Mouse (Mus musculus): ENCODE measurements around the gene Prim2. TPM values are rescaled to one million over a fixed set of nuclear protein-coding genes. Genes with fewer than 3 reads are reported as not detected.

The Prim2 gene
- polyA plus RNA-seq (2015; fragmentation: Nextera tagmentation; extraction: Ambion mirVana): 21.3 and 28.0 TPM in 2 replicates

- WGBS: under 1% methylated on average over 26 of the region's 26 CpGs
Measured at GRCm38 (mm10) chr1:33669708-33670141, at the start of gene Prim2. Gene Prim2 (minus strand): TSS chr1:33669795.

GRCm38 (mm10) chr1:33717636-33718035 lies 48.0 kb upstream of the Prim2 start:
- H3K9me3 ChIP-seq (replicated peaks): no peaks in the 10 kb centered on the region
- no peak overlapping the region for H3K27ac ChIP-seq (replicated peaks)
- ATAC-seq (ENCODE audit: low FRiP score): no peak
- no peak overlapping the region for H3K9ac ChIP-seq (replicated peaks)
- 89% methylated on average over 1 of the region's 1 CpGs for WGBS
- no peaks in the 10 kb centered on the region for H3K27me3 ChIP-seq (replicated peaks)
- H3K4me3 ChIP-seq (replicated peaks): no peak overlapping the region
- H3K4me2 ChIP-seq: no peak overlapping the region
- H3K36me3 ChIP-seq: no peaks in the 10 kb centered on the region
- peaks cover 16% of the 10 kb centered on the region for H3K4me1 ChIP-seq

More at GRCm38 (mm10) chr1:33669708-33670141, at the start of gene Prim2:
- peak; percentile 94 for ATAC-seq (ENCODE audit: low FRiP score)
- Histone ChIP-seq H3K9ac (replicated peaks) (peak within 1 kb of the TSS; percentile 68), H3K27me3 (replicated peaks) (no peaks in the 10 kb centered on the region), H3K36me3 (0 out of 2 replicates have a peak, but pooled peaks cover 10% of the 10 kb centered on the region), H3K27ac (replicated peaks) (peak within 1 kb of the TSS; percentile 95), H3K4me3 (replicated peaks) (peak within 1 kb of the TSS; percentile 80), H3K4me2 (peak within 1 kb of the TSS; percentile 81), H3K4me1 (peaks cover 8% of the 10 kb centered on the region), H3K9me3 (replicated peaks) (no peaks in the 10 kb centered on the region)

- Histone ChIP-seq H3K27me3 (replicated peaks) (no peaks in the 10 kb centered on the region), H3K4me1 (0 out of 2 replicates have a peak, but pooled peaks cover 4% of the 10 kb centered on the region), H3K36me3 (no peaks in the 10 kb centered on the region), H3K9ac (replicated peaks) (no peak overlapping the region), H3K9me3 (replicated peaks) (no peaks in the 10 kb centered on the region), H3K4me2 (peak overlapping the region; percentile 15; the same call in 1 of the 2 replicates), H3K27ac (replicated peaks) (no peak overlapping the region), H3K4me3 (replicated peaks) (no peak overlapping the region)
- ATAC-seq (ENCODE audit: low FRiP score): no peak
- WGBS: 6% methylated on average over 10 of the region's 10 CpGs
Measured at GRCm38 (mm10) chr1:33714796-33715195, 45.2 kb upstream of the Prim2 start.

GRCm38 (mm10) chr1:33712026-33712425 lies 42.4 kb upstream of the Prim2 start:
- H3K9me3 ChIP-seq (replicated peaks): no peaks in the 10 kb centered on the region
- no peak overlapping the region for H3K27ac ChIP-seq (replicated peaks)
- H3K4me3 ChIP-seq (replicated peaks): no peak overlapping the region
- H3K27me3 ChIP-seq (replicated peaks): no peaks in the 10 kb centered on the region
- ATAC-seq (ENCODE audit: low FRiP score): no peak
- H3K36me3 ChIP-seq: no peaks in the 10 kb centered on the region
- no peaks in the 10 kb centered on the region for H3K4me1 ChIP-seq
- no peak overlapping the region for H3K4me2 ChIP-seq
- WGBS: 85% methylated on average over 5 of the region's 5 CpGs
- H3K9ac ChIP-seq (replicated peaks): no peak overlapping the region

DNA sequence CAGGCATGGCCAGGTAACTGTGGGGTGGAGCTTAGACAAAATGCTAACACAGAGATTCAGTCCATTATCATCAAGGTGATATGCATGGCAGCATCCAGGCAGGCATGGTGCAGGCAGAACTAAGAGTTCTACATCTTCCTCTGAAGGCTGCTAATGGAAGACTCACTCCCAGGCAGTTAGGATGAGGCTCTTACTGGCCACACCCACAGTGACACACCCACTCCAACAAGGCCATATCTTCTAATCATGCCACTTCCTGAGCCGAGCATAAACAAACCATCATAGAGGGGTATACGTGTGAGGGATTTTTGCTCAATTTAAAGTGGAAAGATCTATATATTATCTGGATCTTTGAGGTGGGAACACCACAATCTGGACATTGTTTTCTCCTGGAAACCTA lies 40.0 kb upstream of the Prim2 start:
- Histone ChIP-seq H3K4me2 (no peak overlapping the region), H3K27me3 (replicated peaks) (no peaks in the 10 kb centered on the region), H3K4me1 (no peaks in the 10 kb centered on the region), H3K27ac (replicated peaks) (no peak overlapping the region), H3K36me3 (no peaks in the 10 kb centered on the region), H3K9ac (replicated peaks) (no peak overlapping the region), H3K4me3 (replicated peaks) (no peak overlapping the region), H3K9me3 (replicated peaks) (no peaks in the 10 kb centered on the region)
- WGBS: 79% methylated on average over 2 of the region's 2 CpGs
- ATAC-seq (ENCODE audit: low FRiP score): no peak

DNA sequence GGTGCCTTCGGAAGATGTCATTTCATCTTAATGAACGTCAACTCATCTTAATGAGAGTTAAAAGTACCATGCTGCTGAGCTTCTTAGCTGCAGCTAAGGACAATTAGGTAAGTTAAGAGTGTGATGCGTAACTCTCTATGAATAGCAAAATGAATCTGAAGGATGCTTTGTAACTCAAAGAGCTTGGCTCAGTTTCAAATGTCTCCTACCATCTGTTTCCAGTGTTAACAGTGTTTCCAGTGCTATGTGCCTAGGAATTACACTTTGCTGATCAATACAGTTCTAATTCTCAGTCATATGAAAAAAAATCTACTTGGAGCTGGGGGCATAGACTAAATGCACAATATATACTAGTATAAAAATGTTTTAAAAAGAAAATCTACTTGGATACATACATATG lies 31.6 kb upstream of the Prim2 start:
- WGBS: 78% methylated on average over 3 of the region's 3 CpGs
- H3K27me3 ChIP-seq (replicated peaks): no peaks in the 10 kb centered on the region
- no peak overlapping the region for H3K9ac ChIP-seq (replicated peaks)
- no peak overlapping the region for H3K4me2 ChIP-seq
- no peaks in the 10 kb centered on the region for H3K36me3 ChIP-seq
- ATAC-seq (ENCODE audit: low FRiP score): no peak
- H3K4me3 ChIP-seq (replicated peaks): no peak overlapping the region
- H3K27ac ChIP-seq (replicated peaks): no peak overlapping the region
- H3K9me3 ChIP-seq (replicated peaks): no peaks in the 10 kb centered on the region
- H3K4me1 ChIP-seq: no peaks in the 10 kb centered on the region

DNA sequence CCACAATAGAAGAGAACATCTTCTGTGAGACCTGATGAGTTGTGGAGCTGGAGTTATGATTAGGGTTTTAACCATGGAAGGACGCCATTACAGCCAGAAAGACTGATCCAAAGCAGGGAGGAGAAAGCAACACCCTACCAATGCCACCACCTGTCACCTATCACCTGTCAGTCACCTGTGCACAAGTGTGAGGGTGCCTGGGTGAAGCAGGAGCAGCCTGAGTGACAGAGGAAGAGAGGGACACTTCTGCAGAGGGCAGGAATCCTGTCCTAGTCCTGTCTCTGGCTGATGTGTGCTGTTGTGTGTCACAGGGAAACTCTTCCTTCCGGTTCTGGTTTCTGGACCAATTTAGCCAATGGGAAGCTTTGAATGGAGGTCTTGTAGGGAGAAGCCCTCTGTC lies 26.4 kb upstream of the Prim2 start:
- Histone ChIP-seq H3K27ac (replicated peaks) (no peak overlapping the region), H3K36me3 (no peaks in the 10 kb centered on the region), H3K4me3 (replicated peaks) (no peak overlapping the region), H3K9me3 (replicated peaks) (no peaks in the 10 kb centered on the region), H3K9ac (replicated peaks) (no peak overlapping the region), H3K27me3 (replicated peaks) (no peaks in the 10 kb centered on the region), H3K4me1 (no peaks in the 10 kb centered on the region), H3K4me2 (no peak overlapping the region)
- no peak for ATAC-seq (ENCODE audit: low FRiP score)
- WGBS: 84% methylated on average over 2 of the region's 2 CpGs

GRCm38 (mm10) chr1:33693893-33694292 lies 24.3 kb upstream of the Prim2 start:
- Histone ChIP-seq H3K27ac (replicated peaks) (no peak overlapping the region), H3K36me3 (no peaks in the 10 kb centered on the region), H3K9ac (replicated peaks) (no peak overlapping the region), H3K4me1 (no peaks in the 10 kb centered on the region), H3K9me3 (replicated peaks) (no peaks in the 10 kb centered on the region), H3K4me3 (replicated peaks) (no peak overlapping the region), H3K27me3 (replicated peaks) (no peaks in the 10 kb centered on the region), H3K4me2 (no peak overlapping the region)
- WGBS: 77% methylated on average over 3 of the region's 3 CpGs
- no peak for ATAC-seq (ENCODE audit: low FRiP score)

GRCm38 (mm10) chr1:33690087-33690448 lies 20.5 kb upstream of the Prim2 start:
- WGBS: 53% methylated on average over 4 of the region's 4 CpGs
- H3K27ac ChIP-seq (replicated peaks): no peak overlapping the region

GRCm38 (mm10) chr1:33689446-33690086 lies 20.0 kb upstream of the Prim2 start:
- no peak overlapping the region for H3K4me3 ChIP-seq (replicated peaks)
- no peak overlapping the region for H3K9ac ChIP-seq (replicated peaks)
- no peak overlapping the region for H3K4me2 ChIP-seq
- no peak overlapping the region for H3K27ac ChIP-seq (replicated peaks)
- no peaks in the 10 kb centered on the region for H3K36me3 ChIP-seq
- H3K4me1 ChIP-seq: no peaks in the 10 kb centered on the region
- no peaks in the 10 kb centered on the region for H3K9me3 ChIP-seq (replicated peaks)
- ATAC-seq (ENCODE audit: low FRiP score): no peak
- H3K27me3 ChIP-seq (replicated peaks): no peaks in the 10 kb centered on the region
- 85% methylated on average over 8 of the region's 8 CpGs for WGBS

More at GRCm38 (mm10) chr1:33690087-33690448, 20.5 kb upstream of the Prim2 start:
- no peak overlapping the region for H3K4me3 ChIP-seq (replicated peaks)
- no peaks in the 10 kb centered on the region for H3K9me3 ChIP-seq (replicated peaks)
- no peaks in the 10 kb centered on the region for H3K27me3 ChIP-seq (replicated peaks)
- H3K4me2 ChIP-seq: no peak overlapping the region
- no peaks in the 10 kb centered on the region for H3K36me3 ChIP-seq
- H3K4me1 ChIP-seq: no peaks in the 10 kb centered on the region
- H3K9ac ChIP-seq (replicated peaks): no peak overlapping the region
- no peak for ATAC-seq (ENCODE audit: low FRiP score)

GRCm38 (mm10) chr1:33688810-33689209 lies 19.2 kb upstream of the Prim2 start:
- no peak overlapping the region for H3K4me2 ChIP-seq
- H3K4me3 ChIP-seq (replicated peaks): no peak overlapping the region
- H3K9ac ChIP-seq (replicated peaks): no peak overlapping the region
- no peak overlapping the region for H3K27ac ChIP-seq (replicated peaks)
- H3K4me1 ChIP-seq: no peaks in the 10 kb centered on the region
- H3K36me3 ChIP-seq: no peaks in the 10 kb centered on the region
- ATAC-seq (ENCODE audit: low FRiP score): no peak
- H3K9me3 ChIP-seq (replicated peaks): no peaks in the 10 kb centered on the region
- no peaks in the 10 kb centered on the region for H3K27me3 ChIP-seq (replicated peaks)
- 83% methylated on average over 2 of the region's 2 CpGs for WGBS

DNA sequence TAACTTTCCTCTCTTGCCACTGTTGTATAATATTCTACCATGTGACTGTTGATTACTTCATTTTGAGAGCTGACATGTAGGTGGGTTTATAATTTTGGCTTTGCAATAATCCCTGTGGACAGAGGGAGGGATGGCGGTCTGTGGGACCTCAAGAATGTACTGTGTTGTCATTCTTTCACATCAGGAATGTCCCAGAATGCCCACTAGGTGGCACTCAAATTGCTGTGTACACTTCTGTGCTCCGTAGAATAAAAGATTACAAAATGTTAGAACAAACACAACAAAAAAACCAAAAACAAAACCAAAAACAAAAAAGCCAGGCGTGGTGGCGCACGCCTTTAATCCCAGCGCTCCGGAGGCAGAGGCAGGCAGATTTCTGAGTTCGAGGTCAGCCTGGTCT lies 14.9 kb upstream of the Prim2 start:
- H3K4me2 ChIP-seq: no peak overlapping the region
- no peaks in the 10 kb centered on the region for H3K36me3 ChIP-seq
- no peaks in the 10 kb centered on the region for H3K9me3 ChIP-seq (replicated peaks)
- H3K4me1 ChIP-seq: no peaks in the 10 kb centered on the region
- 67% methylated on average over 8 of the region's 8 CpGs for WGBS
- no peak for ATAC-seq (ENCODE audit: low FRiP score)
- H3K4me3 ChIP-seq (replicated peaks): no peak overlapping the region
- no peak overlapping the region for H3K27ac ChIP-seq (replicated peaks)
- no peaks in the 10 kb centered on the region for H3K27me3 ChIP-seq (replicated peaks)
- no peak overlapping the region for H3K9ac ChIP-seq (replicated peaks)

Measured in neural tube, embryonic 15.5 days (tissue).